Mouse (Mus musculus): ENCODE measurements at regions not wholly inside any gene's neighbourhood (a gene's known extent, or its start where the extent isn't known, plus 50 kb on each side); places are given as distances from the start of the nearest gene placed in this dataset.

DNA sequence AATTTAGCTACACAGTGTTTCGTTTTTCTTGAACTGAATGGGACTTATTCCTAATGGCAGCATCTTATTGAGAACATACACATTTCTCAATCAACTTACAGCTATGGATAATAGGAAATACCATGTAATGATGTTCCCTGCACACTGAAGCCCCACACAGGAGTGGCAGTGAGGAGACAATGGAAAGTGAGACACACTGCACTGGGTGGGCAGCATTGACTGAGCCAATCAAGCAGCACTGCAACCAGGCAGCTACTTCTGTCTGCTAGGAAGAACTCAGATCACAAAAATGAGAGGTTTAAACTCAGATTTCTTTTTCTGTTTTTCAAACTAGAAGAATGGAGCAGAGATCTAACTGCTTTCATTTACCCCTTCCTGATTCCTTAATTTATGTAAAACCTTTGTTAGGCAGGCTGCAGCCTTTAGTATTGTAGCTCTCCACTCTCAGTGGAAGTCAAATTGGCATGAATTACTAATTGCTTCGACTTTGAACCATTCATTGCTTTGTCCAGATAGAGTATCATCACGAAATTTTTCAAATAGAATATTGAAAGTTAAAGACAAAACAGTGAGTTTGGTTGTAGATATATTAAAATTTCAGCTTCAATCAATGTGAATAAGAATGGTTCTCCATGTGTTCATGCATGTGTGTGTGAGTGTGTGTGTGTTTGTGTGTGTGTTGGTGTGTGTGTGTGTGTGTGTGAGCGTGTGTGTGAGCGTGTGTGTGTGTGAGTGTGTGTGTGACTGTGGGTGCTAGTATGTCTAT is 590.9 kb downstream of the Ttll7 start:
- DNase-seq (ENCODE audit: low read depth, low spot score) = no peak

DNA sequence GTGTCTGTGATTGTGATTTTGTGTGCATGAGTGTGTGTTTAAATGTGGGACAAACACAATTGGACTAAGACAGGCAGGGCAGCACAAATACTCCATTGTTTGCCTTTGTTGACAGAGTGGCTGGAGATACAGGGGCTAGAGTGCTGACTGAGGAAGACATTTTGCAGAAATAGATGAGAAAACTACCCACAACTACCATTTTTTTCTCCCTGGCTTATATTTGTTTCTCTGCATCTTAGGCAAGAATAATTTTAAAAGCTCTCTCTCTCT is 591.5 kb downstream of the Ttll7 start:
- DNase-seq (ENCODE audit: low read depth, low spot score) = no peak

DNA sequence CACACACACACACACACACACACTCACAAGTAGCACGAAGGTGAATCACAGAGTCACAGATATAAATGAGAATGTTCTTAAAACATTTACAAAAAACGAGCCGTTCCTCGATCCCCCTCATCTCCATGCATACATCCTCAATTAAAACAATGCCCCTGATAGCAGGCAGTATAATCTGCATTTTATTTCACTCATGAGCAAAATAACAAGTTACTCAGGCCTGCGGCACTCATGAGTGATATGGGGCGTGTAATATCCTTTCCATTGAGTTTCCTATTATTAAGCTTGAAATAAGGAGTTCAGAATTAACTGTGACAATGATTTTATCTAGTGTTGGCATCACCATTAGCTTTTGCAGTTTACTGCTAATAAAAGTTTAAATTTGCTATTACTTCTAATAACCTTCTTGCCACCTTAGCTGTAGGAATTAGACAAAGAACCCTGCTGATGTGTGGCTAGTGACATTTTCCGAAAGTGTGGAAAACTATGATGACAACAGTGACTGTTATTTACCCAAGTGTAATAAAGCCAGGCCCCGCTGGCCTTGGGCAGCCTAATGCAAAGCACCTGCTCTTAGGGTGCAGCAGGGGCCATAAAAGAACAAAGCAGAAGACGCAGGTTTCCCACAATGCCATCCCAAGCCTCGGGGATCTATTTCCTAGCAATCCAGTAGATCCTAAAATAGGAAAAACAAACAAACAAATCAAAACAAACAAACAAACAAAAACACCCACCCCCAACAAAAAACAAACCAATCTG is 592.0 kb downstream of the Ttll7 start:
- no peak for DNase-seq (ENCODE audit: low read depth, low spot score)

DNA sequence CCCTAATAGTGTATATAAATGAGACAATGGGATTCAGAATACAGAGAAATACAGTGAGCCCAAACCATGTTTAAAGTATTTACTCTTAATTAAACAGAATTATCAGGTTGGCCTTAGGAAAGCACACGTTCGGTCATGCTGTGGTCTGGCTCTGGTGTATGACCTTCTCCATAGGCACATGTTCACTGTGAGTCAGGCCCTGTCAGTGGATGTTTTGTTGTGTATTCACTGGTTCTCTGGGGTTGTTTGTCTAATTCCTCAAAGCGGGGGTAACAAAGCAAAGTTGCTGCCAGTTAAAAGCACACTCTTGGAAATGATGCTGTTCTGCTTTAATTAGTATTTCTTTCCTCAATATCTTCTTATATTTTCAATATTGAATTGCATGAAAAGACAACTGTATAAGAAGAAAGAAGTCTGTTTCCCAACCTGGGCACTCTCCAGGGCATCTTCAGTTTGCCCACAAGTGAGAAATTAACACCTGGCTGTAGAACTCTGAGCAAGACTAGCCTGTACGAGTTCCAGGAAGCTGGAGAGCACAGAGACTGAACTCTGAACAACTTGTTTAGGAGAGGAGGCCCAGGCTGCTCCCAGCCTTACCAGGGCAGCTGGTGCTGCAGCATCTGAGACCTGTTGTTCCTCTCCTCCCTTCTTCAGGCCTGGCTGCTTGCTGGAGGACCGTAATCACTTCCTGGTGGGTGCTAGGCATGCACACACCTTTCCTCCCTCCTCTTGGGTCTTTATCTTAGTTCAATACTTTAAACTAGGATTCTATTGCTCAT is 593.1 kb downstream of the Ttll7 start:
- DNase-seq (ENCODE audit: low read depth, low spot score) = no peak

DNA sequence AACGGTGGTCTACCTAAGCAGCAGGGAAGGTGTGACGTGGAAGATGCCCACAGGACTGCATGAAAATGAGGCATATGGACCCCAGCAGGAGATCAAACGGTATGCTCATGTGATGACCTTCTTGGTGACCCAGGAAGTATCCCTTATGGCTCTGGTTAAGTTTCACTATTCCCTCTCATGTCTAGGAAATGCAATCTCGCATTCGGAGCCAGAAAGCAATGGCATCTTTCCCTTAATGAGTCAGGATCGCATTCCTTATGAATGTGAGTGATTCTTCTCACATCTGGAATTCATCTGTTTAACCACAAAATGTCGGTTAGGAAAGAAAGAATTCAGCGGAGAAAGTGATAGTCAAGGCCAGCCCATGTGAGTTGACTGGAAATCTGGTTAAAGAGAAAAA is 593.7 kb downstream of the Ttll7 start:
- DNase-seq (ENCODE audit: low read depth, low spot score) = no peak

- DNase-seq (ENCODE audit: low read depth, low spot score) = no peak
Measured at GRCm38 (mm10) chr3:147452176-147452575, 600.0 kb downstream of the Ttll7 start.

- no peak for DNase-seq (ENCODE audit: low read depth, low spot score)
Measured at GRCm38 (mm10) chr3:147455383-147455782, 603.2 kb downstream of the Ttll7 start.

- no peak for DNase-seq (ENCODE audit: low read depth, low spot score)
Measured at GRCm38 (mm10) chr3:147456294-147456693, 604.1 kb downstream of the Ttll7 start.

DNA sequence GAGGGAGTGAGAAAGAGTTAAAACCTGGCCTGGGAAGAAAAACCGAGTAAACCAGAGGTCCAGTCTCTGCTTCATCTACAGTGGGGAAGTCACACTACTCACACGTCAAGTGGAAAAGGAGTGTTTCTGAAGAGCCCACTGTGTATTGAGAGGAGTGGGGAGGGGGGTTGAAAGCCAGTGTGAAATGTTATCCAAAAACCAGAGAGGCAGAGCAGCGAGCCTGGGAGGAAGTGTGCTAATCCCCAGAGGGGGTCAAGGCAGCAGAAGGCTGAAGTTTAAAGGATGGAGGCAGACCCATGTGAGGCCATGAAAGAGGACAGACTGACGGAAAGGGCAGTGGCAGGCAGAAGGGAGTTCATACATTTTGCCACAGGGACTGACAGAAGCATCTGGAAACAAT is 605.9 kb downstream of the Ttll7 start:
- peak; percentile 11 for DNase-seq (ENCODE audit: low read depth, low spot score)

- no peak for DNase-seq (ENCODE audit: low read depth, low spot score)
Measured at GRCm38 (mm10) chr3:147479890-147480289, 627.7 kb downstream of the Ttll7 start.
